Mouse (Mus musculus) neural tube, embryonic 14.5 days (tissue): ENCODE results near the gene 4930467E23Rik. TPM values are rescaled to one million over a fixed set of nuclear protein-coding genes. Genes with fewer than 3 reads are reported as not detected.
"Not testable (repeated sequence)": the region's sequence is repeated elsewhere in the genome, so short reads cannot be mapped to it uniquely, and the experiment has no call there.

ENCODE experiments used
- ATAC-seq: fragments of 200-750 bp; cut with Nextera tagmentation; 2 replicates; pipeline ENCODE4 v1.8.0; 2017; ENCODE audit warnings: low read depth, mild to moderate bottlenecking, moderate TSS enrichment, moderate library complexity
- H3K27ac ChIP-seq: fragments of 300-500 bp; sonication (generic); 2 replicates; pipeline ENCODE4 v1.5.1; 2014; ENCODE audit warnings: low read depth, mild to moderate bottlenecking, control low read depth, low read length, moderate library complexity, mixed read lengths
- H3K27me3 ChIP-seq: fragments of 300-500 bp; sonication (generic); 2 replicates; pipeline ENCODE4 v1.6.1; 2014; ENCODE audit warnings: low read length; ENCODE audit not compliant: control insufficient read depth, insufficient read depth
- H3K36me3 ChIP-seq: fragments of 300-500 bp; sonication (generic); 2 replicates; pipeline ENCODE4 v1.6.1; 2014; ENCODE audit warnings: low read length, mixed read lengths; ENCODE audit not compliant: control insufficient read depth, insufficient read depth
- H3K4me1 ChIP-seq: fragments of 300-500 bp; sonication (generic); 2 replicates; pipeline ENCODE4 v1.6.1; 2014; ENCODE audit warnings: low read length; ENCODE audit not compliant: control insufficient read depth, insufficient read depth
- H3K4me2 ChIP-seq: fragments of 300-500 bp; sonication (generic); 2 replicates; pipeline ENCODE4 v1.6.1; 2014; ENCODE audit warnings: mild to moderate bottlenecking, low read depth, low read length, control low read depth
- H3K4me3 ChIP-seq: fragments of 300-500 bp; sonication (generic); 2 replicates; pipeline ENCODE4 v1.5.1; 2014; ENCODE audit warnings: low read depth, low read length, control low read depth, mixed read lengths
- H3K9ac ChIP-seq: fragments of 300-500 bp; sonication (generic); replicated peaks from 2 replicates; pipeline ENCODE4 v1.6.1; 2014; ENCODE audit warnings: low read depth, mild to moderate bottlenecking, control low read depth, low read length, mixed read lengths
- H3K9me3 ChIP-seq: fragments of 300-500 bp; sonication (generic); 2 replicates; pipeline ENCODE4 v1.6.1; 2016; ENCODE audit warnings: low read length; ENCODE audit not compliant: control insufficient read depth
- WGBS: fragments of 180-500 bp; shearing (Covaris S2); extraction: QIAGEN DNeasy Blood & Tissue Kit; methylation state at CpG from one replicate; pipeline ENCODE4 v1.1.7; 2014; 5-methylcytosine and 5-hydroxymethylcytosine counted together
- polyA plus RNA-seq: library from polyadenylated mRNA; unstranded; fragments of >200 nt; fragmentation: Nextera tagmentation; extraction: Ambion mirVana; gene quantifications from 2 replicates; pipeline ENCODE4 v1.2.1, GENCODE M21; 2014

4930467E23Rik gene
- polyA plus RNA-seq, 1 experiment from 2014 or later: not detected

- not testable (repeated sequence) for H3K36me3 ChIP-seq, H3K9me3 ChIP-seq, H3K27me3 ChIP-seq, H3K4me2 ChIP-seq, ATAC-seq, H3K27ac ChIP-seq, H3K4me1 ChIP-seq, H3K4me3 ChIP-seq, H3K9ac ChIP-seq
- 84% methylated on average over 4 of the region's 4 CpGs for WGBS
Measured at GRCm38 (mm10) chr8:19773461-19773860, 44.1 kb downstream of the 4930467E23Rik start.

- not testable (repeated sequence) for H3K27me3 ChIP-seq, H3K27ac ChIP-seq, H3K9me3 ChIP-seq, H3K4me3 ChIP-seq, H3K4me1 ChIP-seq, ATAC-seq, H3K9ac ChIP-seq, H3K4me2 ChIP-seq, H3K36me3 ChIP-seq
Measured at GRCm38 (mm10) chr8:19776311-19776710, 46.9 kb downstream of the 4930467E23Rik start.

GRCm38 (mm10) chr8:19777500-19777899 is 48.1 kb downstream of the 4930467E23Rik start:
- H3K4me3 ChIP-seq, H3K27ac ChIP-seq, H3K4me2 ChIP-seq, H3K4me1 ChIP-seq, H3K36me3 ChIP-seq, H3K9me3 ChIP-seq, H3K27me3 ChIP-seq, ATAC-seq, H3K9ac ChIP-seq: not testable (repeated sequence)
- WGBS: 31% methylated on average over 2 of the region's 2 CpGs

- not testable (repeated sequence) for H3K27me3 ChIP-seq, H3K36me3 ChIP-seq, H3K9me3 ChIP-seq, H3K9ac ChIP-seq, H3K4me2 ChIP-seq, ATAC-seq, H3K27ac ChIP-seq, H3K4me3 ChIP-seq, H3K4me1 ChIP-seq
- 62% methylated on average over 1 of the region's 1 CpGs for WGBS
Measured at GRCm38 (mm10) chr8:19778126-19778525, 48.8 kb downstream of the 4930467E23Rik start.

GRCm38 (mm10) chr8:19778891-19779290 is 49.5 kb downstream of the 4930467E23Rik start:
- ATAC-seq, H3K36me3 ChIP-seq, H3K9ac ChIP-seq, H3K9me3 ChIP-seq, H3K27me3 ChIP-seq, H3K4me1 ChIP-seq, H3K27ac ChIP-seq, H3K4me2 ChIP-seq, H3K4me3 ChIP-seq: not testable (repeated sequence)
- 95% methylated on average over 8 of the region's 8 CpGs for WGBS

GRCm38 (mm10) chr8:19780212-19780611 is 50.8 kb downstream of the 4930467E23Rik start:
- not testable (repeated sequence) for ATAC-seq, H3K4me2 ChIP-seq, H3K27me3 ChIP-seq, H3K9ac ChIP-seq, H3K9me3 ChIP-seq, H3K36me3 ChIP-seq, H3K27ac ChIP-seq, H3K4me1 ChIP-seq, H3K4me3 ChIP-seq
- WGBS: 93% methylated on average over 4 of the region's 4 CpGs

GRCm38 (mm10) chr8:19780658-19781057 is 51.3 kb downstream of the 4930467E23Rik start:
- not testable (repeated sequence) for H3K4me3 ChIP-seq, H3K4me2 ChIP-seq, H3K9ac ChIP-seq, ATAC-seq, H3K27me3 ChIP-seq, H3K36me3 ChIP-seq, H3K9me3 ChIP-seq, H3K27ac ChIP-seq, H3K4me1 ChIP-seq

- H3K9me3 ChIP-seq, H3K27ac ChIP-seq, H3K27me3 ChIP-seq, H3K4me1 ChIP-seq, ATAC-seq, H3K4me3 ChIP-seq, H3K4me2 ChIP-seq, H3K9ac ChIP-seq, H3K36me3 ChIP-seq: not testable (repeated sequence)
- 88% methylated on average over 5 of the region's 5 CpGs for WGBS
Measured at GRCm38 (mm10) chr8:19781328-19782114, 52.1 kb downstream of the 4930467E23Rik start.

GRCm38 (mm10) chr8:19782736-19783135 is 53.4 kb downstream of the 4930467E23Rik start:
- H3K36me3 ChIP-seq, H3K4me2 ChIP-seq, H3K27me3 ChIP-seq, H3K27ac ChIP-seq, H3K4me1 ChIP-seq, ATAC-seq, H3K9ac ChIP-seq, H3K4me3 ChIP-seq, H3K9me3 ChIP-seq: not testable (repeated sequence)
- 89% methylated on average over 3 of the region's 3 CpGs for WGBS
